Mouse (Mus musculus): ENCODE results near the gene Daam2. TPM values are rescaled to one million over a fixed set of nuclear protein-coding genes. Genes with fewer than 3 reads are reported as not detected.
A peak's percentile ranks its signal among the peaks of the same experiment; 100 is the strongest.

Daam2 gene
- 10 to 100 TPM; 47.0 to 57.3 TPM for total RNA-seq (2021)

GRCm38 (mm10) chr17:49563830-49564470 is at the start of gene Daam2:
Daam2 (minus strand) TSS chr17:49564343.
- peak; percentile 68 to 79 for DNase-seq (ENCODE audit: low spot score in 2 of 2)
- intact Hi-C loops (cut with DNase I) = no loop called here

DNA sequence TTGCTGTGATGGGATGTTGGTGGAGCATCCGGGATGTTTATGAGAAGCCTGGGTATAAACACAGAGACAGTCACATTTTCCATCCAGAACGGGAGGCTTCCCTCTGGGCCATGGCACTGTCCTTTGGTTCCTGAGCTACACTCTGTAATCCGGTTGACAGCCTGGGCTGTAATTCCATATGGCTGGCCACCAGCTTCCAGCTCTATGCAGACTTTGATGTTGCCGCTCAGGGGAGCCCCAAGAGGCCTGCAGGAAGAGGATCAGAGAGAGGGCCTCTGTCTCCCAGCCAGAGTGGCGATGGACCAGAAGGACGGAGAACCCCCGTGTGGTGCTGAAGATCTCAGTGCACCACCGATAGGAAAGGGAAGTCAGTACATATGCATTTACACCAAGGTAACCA is 46.2 kb upstream of the Daam2 start:
- no peak for DNase-seq (ENCODE audit: low spot score in 2 of 2)
- intact Hi-C loops (cut with DNase I) = no loop called here

DNA sequence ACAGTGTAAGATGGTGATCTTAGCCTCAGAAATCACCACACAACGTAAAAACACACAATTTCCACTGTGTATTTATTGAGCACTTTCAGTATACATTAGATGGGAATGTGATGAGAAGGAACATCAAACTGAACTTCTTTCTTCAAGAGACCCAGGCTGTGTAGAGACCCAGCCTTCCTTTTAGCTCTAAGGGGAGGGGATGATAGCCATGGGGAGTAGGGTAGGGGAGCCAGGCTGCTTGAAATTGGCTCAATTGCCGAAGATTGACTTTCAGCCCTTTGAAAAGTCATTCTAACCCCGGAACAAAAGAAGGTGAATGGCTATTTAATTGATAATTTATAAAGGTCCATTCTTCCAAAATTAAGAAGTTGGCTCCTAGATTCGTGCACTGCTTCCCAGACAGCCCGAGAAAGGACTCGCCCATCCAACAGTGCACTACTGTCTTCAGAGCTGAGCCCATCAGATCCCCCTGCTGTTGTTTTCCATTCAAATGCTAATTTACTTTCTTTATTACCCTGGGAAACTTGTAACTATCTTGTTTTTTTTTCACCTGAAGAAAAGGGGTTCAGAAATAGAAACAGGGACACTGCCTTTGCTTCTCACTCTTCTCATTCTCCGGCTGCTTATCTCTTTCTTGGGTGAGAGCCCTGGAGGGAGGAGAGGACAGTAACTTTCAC is 43.3 kb upstream of the Daam2 start:
- no peak for DNase-seq (ENCODE audit: low spot score in 2 of 2)
- intact Hi-C loops (cut with DNase I) = no loop called here

DNA sequence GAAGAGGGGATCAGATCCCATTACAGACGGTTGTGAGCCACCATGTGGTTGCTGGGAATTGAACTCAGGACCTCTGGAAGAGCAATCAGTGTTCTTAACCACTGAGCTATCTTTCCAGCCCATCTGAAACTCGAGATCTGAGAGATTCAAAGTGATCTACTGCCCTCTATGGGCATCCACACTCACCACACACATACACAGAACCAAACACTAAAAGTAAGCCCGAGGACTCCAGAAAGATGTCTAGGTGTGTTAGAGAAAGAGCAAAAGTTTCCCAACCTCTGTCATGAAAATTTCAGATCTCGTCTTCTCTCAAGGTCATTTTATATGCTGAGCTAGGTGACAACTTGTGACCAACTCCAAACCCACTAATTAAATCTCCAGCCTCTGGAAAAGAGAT is 41.3 kb upstream of the Daam2 start:
- DNase-seq (ENCODE audit: low spot score in 2 of 2) = no peak
- intact Hi-C loops (cut with DNase I) = no loop called here

DNA sequence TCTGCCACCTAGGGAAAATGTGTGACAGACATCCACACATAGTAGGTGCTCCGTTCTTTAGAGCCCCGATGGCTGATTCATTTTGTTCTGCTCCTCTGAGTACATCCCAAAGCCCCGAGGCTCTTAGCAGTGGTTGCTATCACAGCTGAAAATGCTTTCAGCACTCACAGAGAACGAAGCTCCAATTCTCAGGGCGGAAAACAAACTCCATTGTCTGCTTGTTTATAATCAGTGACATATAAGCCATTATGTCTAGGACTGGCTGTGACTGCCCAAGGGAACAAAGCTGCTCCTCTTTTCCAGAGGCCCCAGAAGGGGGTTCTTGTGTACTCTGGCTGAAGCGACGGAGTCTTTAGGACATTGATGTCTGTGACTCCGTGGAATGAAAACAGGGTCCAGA is 25.9 kb upstream of the Daam2 start:
- DNase-seq (ENCODE audit: low spot score in 2 of 2) = peak in 1 of 2 experiments; percentile 4
- intact Hi-C loops (cut with DNase I) = no loop called here

GRCm38 (mm10) chr17:49582471-49582870 is 18.3 kb upstream of the Daam2 start:
- no peak for DNase-seq (ENCODE audit: low spot score in 2 of 2)
- intact Hi-C loops (cut with DNase I) = no loop called here

GRCm38 (mm10) chr17:49577321-49577720 is 13.2 kb upstream of the Daam2 start:
- intact Hi-C loops (cut with DNase I) = no loop called here

DNA sequence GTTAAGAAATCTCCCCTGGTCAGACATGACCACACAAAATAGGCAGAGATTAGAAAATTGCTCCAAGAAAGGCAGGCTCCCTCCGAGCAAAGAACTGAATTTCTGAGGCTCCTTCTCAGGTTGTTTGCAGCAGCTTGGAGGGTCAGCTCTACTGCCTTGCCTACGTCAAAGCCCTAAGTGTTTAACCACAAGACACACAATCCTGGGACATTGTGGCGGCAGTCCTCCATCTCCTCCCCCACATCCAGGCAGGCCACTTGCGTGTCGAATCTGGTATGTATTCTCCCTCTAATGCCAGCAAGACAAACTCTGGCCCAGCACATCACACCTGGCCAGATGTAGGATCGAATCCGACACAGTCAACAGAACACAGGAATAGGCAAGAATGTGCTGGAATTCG is 4.6 kb upstream of the Daam2 start:
- intact Hi-C loops (cut with DNase I) = no loop called here

More at GRCm38 (mm10) chr17:49577321-49577720, 13.2 kb upstream of the Daam2 start:
- no peak for DNase-seq (ENCODE audit: low spot score in 2 of 2)

GRCm38 (mm10) chr17:49564489-49564888 is 346 bp upstream of the Daam2 start:
- DNase-seq (ENCODE audit: low spot score in 2 of 2) = no peak
- intact Hi-C loops (cut with DNase I) = no loop called here

More for the DNA sequence above, 4.6 kb upstream of the Daam2 start:
- no peak for DNase-seq (ENCODE audit: low spot score in 2 of 2)

DNA sequence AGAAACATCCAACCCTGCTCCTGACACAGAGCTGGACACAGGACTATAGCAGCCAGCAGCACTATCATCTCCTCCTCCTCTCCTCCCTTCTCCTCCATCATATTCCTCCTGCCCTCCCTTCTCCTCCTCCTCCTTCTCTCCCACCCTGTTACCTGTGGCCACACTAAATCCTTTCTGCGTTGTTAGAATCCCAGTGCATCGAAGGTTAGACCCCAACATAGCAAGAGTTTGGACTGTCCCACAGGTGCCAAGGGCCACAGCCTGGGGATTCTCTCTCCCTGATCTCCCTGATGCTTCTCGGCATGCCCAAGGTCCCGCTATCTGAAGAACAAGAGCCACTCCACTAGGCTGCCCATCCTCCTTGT is 745 bp downstream of the Daam2 start:
- intact Hi-C loops (cut with DNase I) = no loop called here

GRCm38 (mm10) chr17:49562701-49563415 is 1.3 kb downstream of the Daam2 start:
- DNase-seq (ENCODE audit: low spot score in 2 of 2) = no peak
- intact Hi-C loops (cut with DNase I) = no loop called here

More for the DNA sequence above, 745 bp downstream of the Daam2 start:
- no peak for DNase-seq (ENCODE audit: low spot score in 2 of 2)

DNA sequence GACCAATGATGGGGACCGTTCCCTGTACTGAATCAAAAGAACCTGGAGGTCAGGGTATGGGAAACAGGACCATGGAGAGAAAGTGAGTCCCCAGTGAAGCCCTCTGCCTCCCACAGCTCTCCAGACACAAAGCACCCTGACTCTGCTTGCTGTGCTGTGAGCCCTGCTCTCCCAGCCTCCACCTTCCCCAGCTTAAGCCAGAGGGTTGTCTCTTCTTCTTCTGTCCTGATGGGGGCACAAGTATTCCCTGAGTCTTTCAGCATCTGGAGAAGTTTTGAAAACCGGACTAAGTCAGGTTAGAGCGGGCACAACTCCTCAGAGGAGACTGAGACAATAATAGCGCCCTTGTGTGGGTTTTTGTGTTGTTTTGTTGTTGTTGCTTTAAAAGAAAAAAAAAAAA is 2.2 kb downstream of the Daam2 start:
- intact Hi-C loops (cut with DNase I) = no loop called here

GRCm38 (mm10) chr17:49559786-49560289 is 4.3 kb downstream of the Daam2 start:
- intact Hi-C loops (cut with DNase I) = no loop called here
- DNase-seq (ENCODE audit: low spot score in 2 of 2) = no peak

More for the DNA sequence above, 2.2 kb downstream of the Daam2 start:
- DNase-seq (ENCODE audit: low spot score in 2 of 2) = no peak

DNA sequence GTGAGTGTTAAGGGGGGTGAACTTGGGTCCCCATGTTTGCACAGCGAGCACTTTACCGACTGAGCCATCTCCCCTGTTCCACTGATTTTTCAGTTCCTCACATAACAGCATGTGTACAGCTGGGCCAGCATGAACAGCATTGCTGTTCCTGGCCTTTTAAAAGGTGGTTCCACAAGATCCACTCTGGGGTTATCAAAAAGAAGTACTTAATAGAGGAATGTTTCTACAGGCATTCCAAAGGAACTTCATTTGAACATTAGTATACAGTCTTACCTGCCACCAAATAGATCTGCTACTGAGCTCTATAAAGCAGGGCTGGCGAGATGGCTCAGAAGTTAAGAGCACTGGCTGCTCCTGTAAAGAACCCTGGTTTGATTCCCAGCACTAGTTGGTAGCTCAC is 8.0 kb downstream of the Daam2 start:
- DNase-seq (ENCODE audit: low spot score in 2 of 2) = no peak
- intact Hi-C loops (cut with DNase I) = no loop called here

DNA sequence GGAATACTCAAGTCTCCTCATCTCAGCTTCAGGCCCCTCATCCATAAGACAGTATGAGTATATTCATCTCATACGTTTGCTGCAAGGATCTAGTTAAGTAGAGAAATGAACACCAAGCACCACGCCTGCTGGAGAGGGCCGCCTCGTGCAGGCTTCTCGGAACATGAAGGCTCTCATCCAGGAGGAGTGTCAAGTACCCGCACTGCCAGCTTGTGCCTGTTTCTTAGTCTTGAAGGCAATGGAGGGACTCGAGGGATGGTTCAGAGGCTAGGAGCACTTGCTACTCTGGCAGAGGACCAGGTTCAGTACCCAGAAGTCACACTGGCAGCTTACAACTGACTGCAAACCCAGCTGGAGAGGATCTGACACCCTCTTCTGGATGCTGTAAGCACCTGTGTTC is 12.2 kb downstream of the Daam2 start:
- intact Hi-C loops (cut with DNase I) = no loop called here
- DNase-seq (ENCODE audit: low spot score in 2 of 2) = no peak

- intact Hi-C loops (cut with DNase I) = no loop called here
- DNase-seq (ENCODE audit: low spot score in 2 of 2) = no peak
Observed at GRCm38 (mm10) chr17:49551465-49551864, 12.7 kb downstream of the Daam2 start.

DNA sequence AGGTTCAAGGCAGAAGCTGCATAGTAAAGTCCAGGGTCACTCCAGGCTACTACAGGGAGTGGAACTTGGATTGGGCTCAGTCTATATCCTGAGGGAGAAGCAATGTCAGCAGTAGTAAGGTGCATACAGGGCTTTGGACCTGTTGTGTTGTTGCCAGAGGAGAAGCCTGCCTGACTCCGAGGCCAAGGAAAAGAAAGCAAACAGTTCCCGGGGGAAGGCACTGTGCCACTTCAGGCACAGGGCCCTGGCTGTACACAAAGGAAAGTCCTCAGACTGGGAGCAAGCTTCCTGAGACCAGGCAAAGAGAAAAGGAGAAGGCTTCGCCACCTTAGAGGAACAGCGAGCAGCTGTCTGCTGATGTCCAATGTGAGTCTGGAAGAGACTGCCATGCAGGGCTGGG is 18.1 kb downstream of the Daam2 start:
- no peak for DNase-seq (ENCODE audit: low spot score in 2 of 2)
- intact Hi-C loops (cut with DNase I) = no loop called here

DNA sequence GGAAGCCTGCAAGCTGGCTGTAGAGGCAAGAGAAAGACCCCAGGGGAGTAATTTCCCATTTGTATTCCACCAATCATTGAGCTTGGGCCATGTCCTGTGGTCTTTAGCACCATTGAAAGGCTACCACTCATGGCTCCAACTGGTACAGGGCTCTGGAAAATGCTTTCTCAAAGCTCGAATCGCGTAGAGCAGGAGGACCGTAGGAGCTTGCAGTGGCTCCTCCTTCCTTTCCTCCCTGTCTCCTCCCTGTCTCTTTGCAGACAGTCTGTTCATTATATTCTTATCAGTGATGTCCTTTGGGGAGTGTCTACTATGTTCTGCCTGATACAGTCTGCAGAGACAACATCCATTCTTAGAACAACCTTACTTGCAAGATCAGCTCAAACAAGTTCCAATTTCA is 18.7 kb downstream of the Daam2 start:
- intact Hi-C loops (cut with DNase I) = no loop called here
- DNase-seq (ENCODE audit: low spot score in 2 of 2) = no peak

DNA sequence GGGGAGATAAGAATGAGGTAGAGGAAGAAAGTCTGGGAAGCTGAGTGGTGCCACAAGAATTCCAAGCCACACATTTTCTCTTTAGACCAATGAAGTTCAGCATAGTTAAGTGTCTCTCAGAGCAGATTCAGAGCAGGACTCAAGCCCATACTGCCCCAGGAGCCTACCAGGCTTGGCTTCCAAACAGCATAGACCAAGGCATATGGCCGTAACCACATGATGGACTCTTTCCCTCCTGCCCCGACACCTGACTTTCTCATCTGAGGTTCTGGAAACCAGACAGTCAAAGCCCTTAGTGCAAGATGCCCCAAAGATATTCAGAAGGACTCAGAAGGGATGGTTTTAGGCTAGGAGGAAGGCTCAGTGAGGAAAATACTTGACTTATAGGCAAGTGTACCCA is 19.6 kb downstream of the Daam2 start:
- no peak for DNase-seq (ENCODE audit: low spot score in 2 of 2)
- intact Hi-C loops (cut with DNase I) = no loop called here

DNA sequence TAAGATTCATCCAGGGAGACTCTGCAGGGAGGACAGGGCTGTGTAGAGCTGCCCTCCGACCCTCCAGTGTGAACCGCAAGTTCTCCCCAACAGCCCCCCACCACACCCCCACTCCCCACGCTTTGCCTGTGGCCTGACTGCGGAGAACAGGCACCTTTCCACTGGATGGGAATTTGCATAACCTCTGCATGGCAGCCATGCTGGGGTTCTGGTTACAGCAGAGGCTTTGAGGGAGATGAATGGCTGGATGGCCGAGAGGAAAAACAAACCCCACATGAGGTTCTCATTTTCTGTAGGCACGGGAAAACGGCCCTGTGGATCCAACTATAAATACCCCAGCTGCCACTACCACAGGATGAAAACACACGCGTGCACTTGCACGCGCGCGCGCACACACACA is 23.4 kb downstream of the Daam2 start:
- DNase-seq (ENCODE audit: low spot score in 2 of 2) = no peak
- intact Hi-C loops (cut with DNase I) = no loop called here

- peak; percentile 32 to 40 for DNase-seq (ENCODE audit: low spot score in 2 of 2)
- intact Hi-C loops (cut with DNase I) = no loop called here
Observed at GRCm38 (mm10) chr17:49539204-49539603, 24.9 kb downstream of the Daam2 start.
